19 mouse cellular contexts compared by ENCODE assay signal in genomic region chr16:33795887-33796286, GRCm38 (mm10). TPM values are rescaled to one million over a fixed set of nuclear protein-coding genes. Genes with fewer than 3 reads are reported as not detected.
A peak's percentile ranks its signal among the peaks of the same experiment; 100 is the strongest.
DNase-seq lines count a peak whose midpoint lies in the region; ATAC-seq and TF ChIP-seq lines count a peak whose summit lies in the region.
"Had no signal": no experiment of that assay in that cellular context is flagged by ENCODE, and none has a peak within 500 bp of the region (broad histone marks: within the 10 kb centered on the region; RNA-seq: fewer than 3 reads in every experiment).

No protein-coding gene starts in this region.

- peak overlapping the region; percentile 55 to 66 for H3K4me3 ChIP-seq in MEL (ENCODE audit: control insufficient read depth in 1 of 2, insufficient read depth in 1 of 2, low read depth in 2 of 2, low read length in 2 of 2)
- peak overlapping the region; percentile 25 for H3K4me3 ChIP-seq in intestine, embryonic 14.5 days (ENCODE audit: low read depth, low read length)
- H3K4me3 ChIP-seq: erythroblast, embryonic 14.5 days; heart, adult 2 months; hindbrain, embryonic 12.5 days; limb, embryonic 15.5 days; neural tube, embryonic 13.5 days had no signal

- peaks cover 5 to 32% of the 10 kb centered on the region in 2 experiments; a peak in 3 of 4 replicates for H3K4me1 ChIP-seq in MEL (ENCODE audit: control insufficient read depth in 1 of 2, insufficient read depth in 2 of 2, low read length in 2 of 2)
- H3K4me1 ChIP-seq in intestine, embryonic 14.5 days (replicated peaks; ENCODE audit: control insufficient read depth, insufficient read depth, low read length) = no peaks in the 10 kb centered on the region
- H3K4me1 ChIP-seq: hindbrain, embryonic 12.5 days; limb, embryonic 15.5 days; neural tube, embryonic 13.5 days had no signal

- TF ChIP-seq POLR2A in MEL (IDR thresholded peaks at IDR 0.05; ENCODE audit: control insufficient read depth in 1 of 2, insufficient read depth in 1 of 2, low read depth in 1 of 2, low read length in 2 of 2, poor library complexity in 1 of 2) = peak; percentile 29 to 67; a peak in 1 of 4 replicates

- H3K79me2 ChIP-seq in MEL (ENCODE audit: control insufficient read depth, insufficient read depth, low read length, poor library complexity) = peaks cover 33% of the 10 kb centered on the region

- WGBS in intestine, embryonic 14.5 days = 67% methylated on average over 6 of the region's 6 CpGs

- TF ChIP-seq CTCF in MEL (IDR thresholded peaks at IDR 0.05 in 2 of 3, conservative IDR thresholded peaks at IDR 0.05 in 1 of 3; ENCODE audit: control insufficient read depth in 1 of 3, insufficient read depth in 1 of 3, low read depth in 2 of 3, low read length in 3 of 3, poor library complexity in 1 of 3, severe bottlenecking in 1 of 3) = no peak

- ATAC-seq in intestine, embryonic 14.5 days (replicated peaks; ENCODE audit: low FRiP score, low TSS enrichment, low read depth) = no peak
- ATAC-seq in megakaryocyte, adult 5-6 weeks (ENCODE audit: poor library complexity, severe bottlenecking) = peak; percentile 48
- ATAC-seq: forebrain, postnatal 0 days had no signal

- no peaks in the 10 kb centered on the region for H3K9me3 ChIP-seq in MEL (replicated peaks; ENCODE audit: insufficient read depth, low read length)
- no peaks in the 10 kb centered on the region for H3K9me3 ChIP-seq in intestine, embryonic 14.5 days (ENCODE audit: control insufficient read depth, low read length)
- H3K9me3 ChIP-seq: hindbrain, embryonic 12.5 days; limb, embryonic 15.5 days; neural tube, embryonic 13.5 days had no signal

- H3K9ac ChIP-seq in MEL (ENCODE audit: control insufficient read depth, low read depth, low read length, poor library complexity, severe bottlenecking) = peak overlapping the region; percentile 78
- H3K9ac ChIP-seq in intestine, embryonic 14.5 days (ENCODE audit: low read length) = peak overlapping the region; percentile 37; the same call in 1 of the 2 replicates
- H3K9ac ChIP-seq: forebrain, postnatal 0 days; hindbrain, embryonic 12.5 days; limb, embryonic 15.5 days; neural tube, embryonic 13.5 days had no signal

- no peaks in the 10 kb centered on the region for H3K27me3 ChIP-seq in MEL (ENCODE audit: control insufficient read depth in 1 of 2, insufficient read depth in 2 of 2, low read length in 2 of 2)
- no peaks in the 10 kb centered on the region for H3K27me3 ChIP-seq in intestine, embryonic 14.5 days (replicated peaks; ENCODE audit: control insufficient read depth, insufficient read depth, low read length)
- H3K27me3 ChIP-seq: hindbrain, embryonic 12.5 days; limb, embryonic 15.5 days; neural tube, embryonic 13.5 days had no signal

- peaks cover 2 to 32% of the 10 kb centered on the region in 2 experiments; a peak in 3 of 4 replicates for H3K36me3 ChIP-seq in MEL (ENCODE audit: control insufficient read depth in 1 of 2, insufficient read depth in 2 of 2, low read length in 2 of 2)
- no peaks in the 10 kb centered on the region for H3K36me3 ChIP-seq in intestine, embryonic 14.5 days (ENCODE audit: control insufficient read depth, insufficient read depth, low read length)
- H3K36me3 ChIP-seq: hindbrain, embryonic 12.5 days; limb, embryonic 15.5 days; neural tube, embryonic 13.5 days had no signal

- no peak for TF ChIP-seq RAD21 in MEL (IDR thresholded peaks at IDR 0.05; ENCODE audit: low read depth, low read length)

- DNase-seq in 416B (ENCODE audit: low read depth) (peak; percentile 95), MEL (ENCODE audit: low read depth, low spot score) (peak; percentile 87)
- no peak for DNase-seq in intestine, embryonic 14.5 days (ENCODE audit: low spot score)
- DNase-seq in cerebellum, adult 9-11 months = no peak
- DNase-seq in kidney, adult 9 months = no peak
- DNase-seq in heart, adult 18-20 months = no peak
- no peak for DNase-seq in kidney, postnatal 36 days
- DNase-seq: forebrain, postnatal 0 days; heart, adult 2 months; kidney, adult 8-10 months had no signal

- peak overlapping the region; percentile 36 for H3K4me2 ChIP-seq in intestine, embryonic 14.5 days (ENCODE audit: low read length)
- H3K4me2 ChIP-seq: hindbrain, embryonic 12.5 days; limb, embryonic 15.5 days; neural tube, embryonic 13.5 days had no signal

- peak; percentile 54 to 73 for TF ChIP-seq EP300 in MEL (IDR thresholded peaks at IDR 0.05; ENCODE audit: low read depth in 1 of 2, low read length in 2 of 2)

- peak overlapping the region; percentile 98 for H3K27ac ChIP-seq in MEL (ENCODE audit: control insufficient read depth, low read depth, low read length)
- no peak overlapping the region for H3K27ac ChIP-seq in intestine, embryonic 14.5 days (ENCODE audit: low read depth)
- H3K27ac ChIP-seq: heart, adult 2 months; hindbrain, embryonic 12.5 days; limb, embryonic 15.5 days; neural tube, embryonic 13.5 days had no signal

TF ChIP-seq in MEL, 35 proteins besides CTCF, POLR2A, EP300 and RAD21:
- TF ChIP-seq MEF2A (IDR thresholded peaks at IDR 0.05; ENCODE audit: extremely low read depth, insufficient replicate concordance, low read depth, low read length, poor library complexity, severe bottlenecking) (no peak), CHD2 (IDR thresholded peaks at IDR 0.05; ENCODE audit: low read length) (no peak), HCFC1 (IDR thresholded peaks at IDR 0.05; ENCODE audit: low read depth, low read length) (no peak), MXI1 (IDR thresholded peaks at IDR 0.05; ENCODE audit: low read depth, low read length) (0 out of 2 replicates have a peak, but pooled peaks have one; percentile 11), NELFE (IDR thresholded peaks at IDR 0.05; ENCODE audit: low read depth, low read length) (peak; percentile 45; the same call in 1 of the 2 replicates), MYC (IDR thresholded peaks at IDR 0.05; ENCODE audit: low read depth, low read length) (peak; percentile 11; the same call in 1 of the 2 replicates), MAZ (IDR thresholded peaks at IDR 0.05; ENCODE audit: low read depth, low read length) (no peak), MYB (IDR thresholded peaks at IDR 0.05; ENCODE audit: low read depth, low read length) (peak; percentile 52; the same call in 1 of the 2 replicates), E2F4 (IDR thresholded peaks at IDR 0.05; ENCODE audit: borderline replicate concordance, low read depth, low read length) (0 out of 2 replicates have a peak, but pooled peaks have one; percentile 36), POLR2AphosphoS5 (IDR thresholded peaks at IDR 0.05; ENCODE audit: borderline replicate concordance, low read depth, low read length) (0 out of 2 replicates have a peak, but pooled peaks have one; percentile 23), ETS1 (IDR thresholded peaks at IDR 0.05; ENCODE audit: low read depth, low read length) (peak; percentile 61; the same call in 1 of the 2 replicates), SIN3A (IDR thresholded peaks at IDR 0.05; ENCODE audit: low read length) (peak; percentile 66; the same call in 1 of the 2 replicates), SMC3 (IDR thresholded peaks at IDR 0.05; ENCODE audit: low read depth, low read length) (no peak), TBP (IDR thresholded peaks at IDR 0.05; ENCODE audit: low read depth, low read length) (peak; percentile 83), ELF1 (IDR thresholded peaks at IDR 0.05; ENCODE audit: low read depth, low read length) (peak; percentile 61)

RNA-seq across cellular contexts. Expression of gene Muc13, which starts 2.0 kb away (rescaled TPM):
- 59.5 and 60.4 TPM in 2 replicates for total RNA-seq in MEL (2012; rRNA removed)
- 100 to 1,000 TPM in 1 of 2 experiments, not detected in 1; 129 TPM for polyA plus RNA-seq in MEL (2012; ENCODE audit: insufficient read depth in 1 of 2, insufficient read length in 2 of 2, low read depth in 1 of 2, low replicate concordance in 2 of 2, missing spikeins in 1 of 2)
- polyA plus RNA-seq in intestine, embryonic 14.5 days (2014; fragmentation: Nextera tagmentation; extraction: Ambion mirVana) = 103 and 105 TPM in 2 replicates
- 1.2 and 2.1 TPM in 2 replicates for total RNA-seq in megakaryocyte, adult 5-6 weeks (2015)
- 0.81 and 1.8 TPM in 2 replicates for total RNA-seq in megakaryocyte, adult 5-6 weeks (2017)
- total RNA-seq in heart, adult 18-20 months (2021) = not detected
- total RNA-seq: adrenal gland, adult 18-20 months; forebrain, postnatal 0 days; gastrocnemius, adult 8-10 months; heart, adult 2 months; layer of hippocampus, postnatal 25 days had no signal
- polyA plus RNA-seq: erythroblast, embryonic 14.5 days; forebrain, postnatal 0 days; heart, postnatal 0 days; limb, embryonic 15.5 days; neural tube, embryonic 13.5 days had no signal

RNA-seq across cellular contexts. Expression of gene Itgb5, which starts 33.6 kb away (rescaled TPM):
- 0.16 and 0.27 TPM in 2 replicates for total RNA-seq in MEL (2012; rRNA removed)
- under 1 TPM in 1 of 2 experiments, not detected in 1; 0.58 TPM for polyA plus RNA-seq in MEL (2012; ENCODE audit: insufficient read depth in 1 of 2, insufficient read length in 2 of 2, low read depth in 1 of 2, low replicate concordance in 2 of 2, missing spikeins in 1 of 2)
- polyA plus RNA-seq in intestine, embryonic 14.5 days (2014; fragmentation: Nextera tagmentation; extraction: Ambion mirVana) = 23.7 and 41.4 TPM in 2 replicates
- 11.8 and 15.2 TPM in 2 replicates for total RNA-seq in megakaryocyte, adult 5-6 weeks (2015)
- 17.2 and 20.8 TPM in 2 replicates for total RNA-seq in megakaryocyte, adult 5-6 weeks (2017)
- total RNA-seq in heart, adult 18-20 months (2021) = 10 to 100 TPM; 91.3 to 97.2 TPM

Comparison
In these comparisons a context has a peak if more than half of its experiments do, and no peak if none do; other contexts are left out.
1. DNase-seq: peak in 416B (single experiment) and MEL (single experiment); none in intestine, embryonic 14.5 days (single experiment), cerebellum, adult 9-11 months (single experiment), kidney, adult 9 months (single experiment), heart, adult 18-20 months (0 of 2) and kidney, postnatal 36 days (0 of 2).
2. RNA of gene Muc13, which starts 2.0 kb away (total RNA-seq): 59.5 to 60.4 TPM in MEL; 0.81 to 2.1 TPM in megakaryocyte, adult 5-6 weeks and not detected in heart, adult 18-20 months; every median in the first group is over 10 times any median in the second.
3. RNA of gene Itgb5, which starts 33.6 kb away (total RNA-seq): 91.3 to 97.2 TPM in heart, adult 18-20 months and 11.8 to 20.8 TPM in megakaryocyte, adult 5-6 weeks; 0.16 to 0.27 TPM in MEL; every median in the first group is over 10 times any median in the second.